Mouse (Mus musculus) gastrocnemius, adult 8-10 months (tissue): ENCODE results near the gene Rnf182. TPM values are rescaled to one million over a fixed set of nuclear protein-coding genes. Genes with fewer than 3 reads are reported as not detected.
A peak's percentile ranks its signal among the peaks of the same experiment; 100 is the strongest.

Experiments
- DNase-seq, 2 experiments: peaks; one replicate each; pipeline ENCODE4 v3.0.0; 2022; ENCODE audit warnings: low spot score in 2 of 2
- total RNA-seq, 4 experiments: library from RNA; stranded (reverse); gene quantifications; 2 replicates each; pipeline ENCODE4 v1.2.4; 2022

Rnf182 gene
- under 1 TPM in 2 of 4 experiments, not detected in 2; 0.10 to 0.11 TPM for total RNA-seq

GRCm38 (mm10) chr13:43615577-43616254 is at the start of gene Rnf182:
Rnf182 (plus strand) TSS chr13:43615710.
- peak; percentile 18 to 59 for DNase-seq

- DNase-seq, result no peak
These were observed 49.3 kb upstream of the Rnf182 start for GRCm38 (mm10) chr13:43566184-43566583.

GRCm38 (mm10) chr13:43567141-43567891 is 48.2 kb upstream of the Rnf182 start:
- DNase-seq, result no peak

- no peak for DNase-seq
These were observed 41.5 kb upstream of the Rnf182 start for GRCm38 (mm10) chr13:43573979-43574378.

GRCm38 (mm10) chr13:43575431-43575830 is 40.1 kb upstream of the Rnf182 start:
- DNase-seq, result no peak

- DNase-seq, result no peak
These were observed 38.3 kb upstream of the Rnf182 start for GRCm38 (mm10) chr13:43577254-43577653.

GRCm38 (mm10) chr13:43577766-43578165 is 37.7 kb upstream of the Rnf182 start:
- no peak for DNase-seq

GRCm38 (mm10) chr13:43579740-43580139 is 35.8 kb upstream of the Rnf182 start:
- no peak for DNase-seq

GRCm38 (mm10) chr13:43580661-43581060 is 34.8 kb upstream of the Rnf182 start:
- DNase-seq, result no peak

GRCm38 (mm10) chr13:43582961-43583360 is 32.5 kb upstream of the Rnf182 start:
- DNase-seq, result no peak

GRCm38 (mm10) chr13:43583504-43583903 is 32.0 kb upstream of the Rnf182 start:
- no peak for DNase-seq

GRCm38 (mm10) chr13:43585335-43585734 is 30.2 kb upstream of the Rnf182 start:
- no peak for DNase-seq

- no peak for DNase-seq
These were observed 28.5 kb upstream of the Rnf182 start for GRCm38 (mm10) chr13:43586966-43587365.

- DNase-seq, result peak in 1 of 2 experiments; percentile 41
These were observed 27.4 kb upstream of the Rnf182 start for GRCm38 (mm10) chr13:43587844-43588840.

GRCm38 (mm10) chr13:43591828-43592680 is 23.5 kb upstream of the Rnf182 start:
- DNase-seq, result no peak

GRCm38 (mm10) chr13:43592681-43593068 is 22.8 kb upstream of the Rnf182 start:
- DNase-seq, result no peak

GRCm38 (mm10) chr13:43595896-43596295 is 19.6 kb upstream of the Rnf182 start:
- no peak for DNase-seq

- DNase-seq, result no peak
These were observed 14.5 kb upstream of the Rnf182 start for GRCm38 (mm10) chr13:43600967-43601366.

- no peak for DNase-seq
These were observed 13.1 kb upstream of the Rnf182 start for GRCm38 (mm10) chr13:43602440-43602839.

- no peak for DNase-seq
These were observed 12.5 kb upstream of the Rnf182 start for GRCm38 (mm10) chr13:43603042-43603441.

GRCm38 (mm10) chr13:43608854-43609253 is 6.7 kb upstream of the Rnf182 start:
- no peak for DNase-seq
